Mouse (Mus musculus) lung, embryonic 14.5 days (tissue): ENCODE data around the gene Nyap1. TPM values are rescaled to one million over a fixed set of nuclear protein-coding genes. Genes with fewer than 3 reads are reported as not detected.
A peak's percentile ranks its signal among the peaks of the same experiment; 100 is the strongest.

Experiments used
- ATAC-seq: fragments of 200-750 bp; cut with Nextera tagmentation; 2 replicates; pipeline ENCODE4 v1.8.0; 2017; ENCODE audit warnings: mild to moderate bottlenecking, moderate TSS enrichment, moderate library complexity; ENCODE audit not compliant: insufficient read depth
- DNase-seq: peaks from one replicate; pipeline ENCODE4 v3.0.0-alpha.2; 2015
- H3K27ac ChIP-seq: fragments of 300-500 bp; sonication (generic); 2 replicates; pipeline ENCODE4 v1.5.1; 2014; ENCODE audit warnings: low read depth, mild to moderate bottlenecking, moderate library complexity
- H3K27me3 ChIP-seq: fragments of 300-500 bp; sonication (generic); 2 replicates; pipeline ENCODE4 v1.6.1; 2014; ENCODE audit warnings: low read length, control low read depth; ENCODE audit not compliant: insufficient read depth
- H3K36me3 ChIP-seq: fragments of 300-500 bp; sonication (generic); 2 replicates; pipeline ENCODE4 v1.6.1; 2014; ENCODE audit warnings: control low read depth; ENCODE audit not compliant: insufficient read depth
- H3K4me1 ChIP-seq: fragments of 300-500 bp; sonication (generic); 2 replicates; pipeline ENCODE4 v1.6.1; 2014; ENCODE audit warnings: antibody characterized with exemption, control low read depth; ENCODE audit not compliant: insufficient read depth
- H3K4me2 ChIP-seq: fragments of 300-500 bp; sonication (generic); 2 replicates; pipeline ENCODE4 v1.6.1; 2014; ENCODE audit warnings: mild to moderate bottlenecking
- H3K4me3 ChIP-seq: fragments of 300-500 bp; sonication (generic); 2 replicates; pipeline ENCODE4 v1.5.1; 2014; ENCODE audit warnings: low read depth, low read length
- H3K9ac ChIP-seq: fragments of 300-500 bp; sonication (generic); 2 replicates; pipeline ENCODE4 v1.6.1; 2014
- H3K9me3 ChIP-seq: fragments of 300-500 bp; sonication (generic); 2 replicates; pipeline ENCODE4 v1.6.1; 2016; ENCODE audit warnings: low read depth, low read length, control low read depth
- CTCF ChIP-seq: IDR thresholded peaks from 2 replicates; pipeline ENCODE4 v1.5.1; 2016; ENCODE audit warnings: antibody characterized with exemption, low read depth
- WGBS: fragments of 180-500 bp; shearing (Covaris S2); extraction: QIAGEN DNeasy Blood & Tissue Kit; methylation state at CpG from one replicate; pipeline ENCODE4 v1.1.7; 2014; 5-methylcytosine and 5-hydroxymethylcytosine counted together
- polyA plus RNA-seq: library from polyadenylated mRNA; unstranded; fragments of >200 nt; fragmentation: Nextera tagmentation; extraction: Ambion mirVana; gene quantifications from 2 replicates; pipeline ENCODE4 v1.2.1, GENCODE M21; 2014

The Nyap1 gene
- polyA plus RNA-seq, 1 experiment from 2014 or later, result 0.93 TPM

- ATAC-seq, result no peak
Measured at GRCm38 (mm10) chr5:137691881-137692280, 49.5 kb downstream of the Nyap1 start.

GRCm38 (mm10) chr5:137690531-137690930 lies 50.9 kb downstream of the Nyap1 start:
- DNase-seq, result no peak
- no peak overlapping the region for H3K4me2 ChIP-seq
- H3K9ac ChIP-seq, result no peak overlapping the region
- no peak for TF ChIP-seq CTCF
- H3K36me3 ChIP-seq, result no peaks in the 10 kb centered on the region
- H3K4me3 ChIP-seq, result no peak overlapping the region
- no peaks in the 10 kb centered on the region for H3K9me3 ChIP-seq
- H3K27me3 ChIP-seq, result no peaks in the 10 kb centered on the region
- 47% methylated on average over 9 of the region's 9 CpGs for WGBS
- no peaks in the 10 kb centered on the region for H3K4me1 ChIP-seq
- ATAC-seq, result no peak
- no peak overlapping the region for H3K27ac ChIP-seq

More at GRCm38 (mm10) chr5:137691881-137692280, 49.5 kb downstream of the Nyap1 start:
- 55% methylated on average over 1 of the region's 1 CpGs for WGBS
- Histone ChIP-seq H3K4me1 (no peaks in the 10 kb centered on the region), H3K4me2 (no peak overlapping the region), H3K27me3 (no peaks in the 10 kb centered on the region), H3K4me3 (no peak overlapping the region), H3K36me3 (no peaks in the 10 kb centered on the region), H3K9ac (no peak overlapping the region), H3K9me3 (no peaks in the 10 kb centered on the region), H3K27ac (no peak overlapping the region)
- no peak for DNase-seq
- no peak for TF ChIP-seq CTCF

GRCm38 (mm10) chr5:137689974-137690373 lies 51.4 kb downstream of the Nyap1 start:
- no peaks in the 10 kb centered on the region for H3K9me3 ChIP-seq
- no peak overlapping the region for H3K4me3 ChIP-seq
- no peaks in the 10 kb centered on the region for H3K36me3 ChIP-seq
- H3K4me2 ChIP-seq, result no peak overlapping the region
- ATAC-seq (no peak), DNase-seq (no peak)
- H3K9ac ChIP-seq, result no peak overlapping the region
- no peak overlapping the region for H3K27ac ChIP-seq
- no peaks in the 10 kb centered on the region for H3K27me3 ChIP-seq
- H3K4me1 ChIP-seq, result no peaks in the 10 kb centered on the region
- no peak for TF ChIP-seq CTCF
- WGBS, result 65% methylated on average over 3 of the region's 3 CpGs

GRCm38 (mm10) chr5:137686127-137686790 lies 55.1 kb downstream of the Nyap1 start:
- no peak for TF ChIP-seq CTCF
- WGBS, result 81% methylated on average over 6 of the region's 6 CpGs
- ATAC-seq, result no peak
- H3K27me3 ChIP-seq, result no peaks in the 10 kb centered on the region
- H3K9ac ChIP-seq, result no peak overlapping the region
- no peak for DNase-seq
- H3K27ac ChIP-seq, result peak overlapping the region; percentile 50; the same call in 1 of the 2 replicates
- peaks cover 7% of the 10 kb centered on the region; the same call in 1 of the 2 replicates for H3K4me1 ChIP-seq
- H3K9me3 ChIP-seq, result no peaks in the 10 kb centered on the region
- no peak overlapping the region for H3K4me2 ChIP-seq
- no peaks in the 10 kb centered on the region for H3K36me3 ChIP-seq
- no peak overlapping the region for H3K4me3 ChIP-seq

- ATAC-seq (no peak), DNase-seq (no peak)
- no peaks in the 10 kb centered on the region for H3K9me3 ChIP-seq
- H3K4me2 ChIP-seq, result no peak overlapping the region
- H3K4me1 ChIP-seq, result peaks cover 7% of the 10 kb centered on the region; the same call in 1 of the 2 replicates
- no peaks in the 10 kb centered on the region for H3K36me3 ChIP-seq
- no peak overlapping the region for H3K4me3 ChIP-seq
- H3K27ac ChIP-seq, result no peak overlapping the region; the same call in 1 of the 2 replicates
- H3K9ac ChIP-seq, result no peak overlapping the region
- 93% methylated on average over 3 of the region's 3 CpGs for WGBS
- no peak for TF ChIP-seq CTCF
- H3K27me3 ChIP-seq, result no peaks in the 10 kb centered on the region
Measured at GRCm38 (mm10) chr5:137685653-137686052, 55.8 kb downstream of the Nyap1 start.

GRCm38 (mm10) chr5:137684294-137685123 lies 56.9 kb downstream of the Nyap1 start, which contains the start of gene Agfg2:
Gene Agfg2, minus strand, starts transcription at chr5:137684726.
- ATAC-seq, result peak; percentile 99
- peaks cover 7% of the 10 kb centered on the region; the same call in 1 of the 2 replicates for H3K4me1 ChIP-seq
- TF ChIP-seq CTCF, result peak; percentile 53
- WGBS, result under 1% methylated on average over 62 of the region's 62 CpGs
- DNase-seq, result peak; percentile 98
- no peaks in the 10 kb centered on the region for H3K9me3 ChIP-seq
- H3K4me3 ChIP-seq, result peak within 1 kb of the TSS; percentile 67
- peak within 1 kb of the TSS; percentile 96 for H3K4me2 ChIP-seq
- 0 out of 2 replicates have a peak, but pooled peaks cover 3% of the 10 kb centered on the region for H3K36me3 ChIP-seq
- peak within 1 kb of the TSS; percentile 58 for H3K9ac ChIP-seq
- H3K27ac ChIP-seq, result peak within 1 kb of the TSS; percentile 36; the same call in 1 of the 2 replicates
- H3K27me3 ChIP-seq, result no peaks in the 10 kb centered on the region
